Mouse (Mus musculus) cortical plate, adult 2 months (tissue): ENCODE data around the gene Rab13.

Source experiments
- CTCF ChIP-seq: fragments of 200-500 bp; IDR thresholded peaks from 2 replicates; pipeline ENCODE4 v1.5.1; 2011; ENCODE audit warnings: mild to moderate bottlenecking, control low read depth, low read length; ENCODE audit not compliant: insufficient read depth; ENCODE audit errors: extremely low read depth
- POLR2A ChIP-seq: fragments of 200-500 bp; IDR thresholded peaks from 2 replicates; pipeline ENCODE4 v1.6.1; 2011; ENCODE audit warnings: mild to moderate bottlenecking, low read length, control low read depth; ENCODE audit not compliant: insufficient read depth; ENCODE audit errors: extremely low read depth

GRCm38 (mm10) chr3:90224331-90224730 lies 10.8 kb downstream of the Rab13 start:
- TF ChIP-seq CTCF (no peak), POLR2A (no peak)
